Mouse (Mus musculus) stomach, embryonic 16.5 days (tissue): ENCODE results near the gene Tpst2. TPM values are rescaled to one million over a fixed set of nuclear protein-coding genes. Genes with fewer than 3 reads are reported as not detected.
"Not testable (repeated sequence)": the region's sequence is repeated elsewhere in the genome, so short reads cannot be mapped to it uniquely, and the experiment has no call there.

Experiments used
- ATAC-seq: fragments of 200-750 bp; cut with Nextera tagmentation; 2 replicates; pipeline ENCODE4 v1.8.0; 2017; ENCODE audit warnings: moderate number of reproducible peaks, moderate TSS enrichment; ENCODE audit not compliant: insufficient read depth, low FRiP score
- H3K27ac ChIP-seq: fragments of 300-500 bp; sonication (generic); 2 replicates; pipeline ENCODE4 v1.5.1; 2014; ENCODE audit warnings: low read length
- H3K27me3 ChIP-seq: fragments of 300-500 bp; sonication (generic); 2 replicates; pipeline ENCODE4 v1.6.1; 2014; ENCODE audit warnings: low read length, control low read depth, mixed read lengths; ENCODE audit not compliant: control insufficient read depth, insufficient read depth
- H3K36me3 ChIP-seq: fragments of 300-500 bp; sonication (generic); 2 replicates; pipeline ENCODE4 v1.6.1; 2014; ENCODE audit warnings: low read length; ENCODE audit not compliant: control insufficient read depth, insufficient read depth
- H3K4me1 ChIP-seq: fragments of 300-500 bp; sonication (generic); 2 replicates; pipeline ENCODE4 v1.6.1; 2014; ENCODE audit warnings: low read length, control low read depth, mixed read lengths; ENCODE audit not compliant: control insufficient read depth, insufficient read depth
- H3K4me2 ChIP-seq: fragments of 300-500 bp; sonication (generic); 2 replicates; pipeline ENCODE4 v1.6.1; 2014; ENCODE audit warnings: low read depth, low read length, mixed read lengths
- H3K4me3 ChIP-seq: fragments of 300-500 bp; sonication (generic); replicated peaks from 2 replicates; pipeline ENCODE4 v1.5.1; 2014; ENCODE audit warnings: mild to moderate bottlenecking, low read length
- H3K9ac ChIP-seq: fragments of 300-500 bp; sonication (generic); 2 replicates; pipeline ENCODE4 v1.6.1; 2014; ENCODE audit warnings: low read length
- H3K9me3 ChIP-seq: fragments of 300-500 bp; sonication (generic); replicated peaks from 2 replicates; pipeline ENCODE4 v1.6.1; 2016; ENCODE audit warnings: low read length, control low read depth; ENCODE audit not compliant: control insufficient read depth
- WGBS: fragments of 180-500 bp; shearing (Covaris S2); extraction: QIAGEN DNeasy Blood & Tissue Kit; methylation state at CpG from one replicate; pipeline ENCODE4 v1.1.7; 2014; 5-methylcytosine and 5-hydroxymethylcytosine counted together
- polyA plus RNA-seq: library from polyadenylated mRNA; unstranded; fragments of >200 nt; fragmentation: Nextera tagmentation; extraction: Ambion mirVana; gene quantifications from 2 replicates; pipeline ENCODE4 v1.2.1, GENCODE M21; 2015

Tpst2 gene
- polyA plus RNA-seq, 1 experiment from 2014 or later: 40.0 TPM

DNA sequence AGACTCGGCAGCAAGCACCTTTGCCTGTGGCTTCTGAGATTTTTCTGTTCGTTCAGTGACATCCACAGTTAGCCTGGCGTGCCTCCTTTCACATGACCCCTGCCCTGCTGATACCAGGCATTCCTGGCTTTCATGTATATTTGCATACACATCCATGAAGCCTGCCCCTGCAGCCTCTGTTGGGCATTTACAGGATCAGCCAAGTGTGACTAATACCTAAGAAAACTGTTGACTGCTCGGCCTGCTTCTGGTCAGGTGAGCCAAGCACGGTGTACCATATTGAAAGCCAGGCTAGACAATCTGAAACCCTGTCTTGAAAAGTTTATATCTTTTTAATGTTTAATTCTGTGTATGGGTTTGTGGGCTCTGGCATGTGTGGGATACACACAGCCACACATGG lies 40.0 kb downstream of the Tpst2 start:
- no peak for ATAC-seq
- H3K36me3 ChIP-seq: peaks cover 3% of the 10 kb centered on the region; the same call in 1 of the 2 replicates
- 78% methylated on average over 5 of the region's 5 CpGs for WGBS
- no peak overlapping the region for H3K27ac ChIP-seq
- H3K9me3 ChIP-seq: no peaks in the 10 kb centered on the region
- no peak overlapping the region for H3K9ac ChIP-seq
- H3K4me2 ChIP-seq: no peak overlapping the region
- no peak overlapping the region for H3K4me3 ChIP-seq
- H3K27me3 ChIP-seq: no peaks in the 10 kb centered on the region
- H3K4me1 ChIP-seq: no peaks in the 10 kb centered on the region

DNA sequence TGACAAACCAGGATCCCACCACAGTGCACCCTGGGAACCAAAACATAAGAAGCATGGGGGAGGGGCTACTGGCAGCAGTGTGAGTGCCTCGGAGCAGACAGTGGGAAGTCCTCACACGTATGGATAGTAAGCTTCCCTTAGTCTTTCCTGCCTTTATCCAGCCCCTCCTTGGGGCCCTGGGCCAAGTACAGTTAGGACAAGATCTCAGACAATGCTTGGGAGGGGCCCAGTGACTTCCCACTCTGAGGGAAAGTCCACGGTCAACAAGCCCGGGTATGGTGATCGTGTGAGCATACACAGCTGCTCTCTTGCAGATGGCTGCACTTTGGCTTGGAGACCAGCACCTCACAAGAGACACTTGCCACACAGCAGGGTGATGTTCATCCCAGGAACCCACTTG lies 40.8 kb downstream of the Tpst2 start:
- ATAC-seq: peak; percentile 18; the same call in 1 of the 2 replicates
- 31% methylated on average over 5 of the region's 5 CpGs for WGBS
- H3K9ac ChIP-seq: no peak overlapping the region
- H3K27ac ChIP-seq: no peak overlapping the region
- peaks cover 3% of the 10 kb centered on the region; the same call in 1 of the 2 replicates for H3K36me3 ChIP-seq
- no peaks in the 10 kb centered on the region for H3K27me3 ChIP-seq
- H3K4me2 ChIP-seq: no peak overlapping the region
- H3K4me3 ChIP-seq: no peak overlapping the region
- no peaks in the 10 kb centered on the region for H3K4me1 ChIP-seq
- H3K9me3 ChIP-seq: no peaks in the 10 kb centered on the region

DNA sequence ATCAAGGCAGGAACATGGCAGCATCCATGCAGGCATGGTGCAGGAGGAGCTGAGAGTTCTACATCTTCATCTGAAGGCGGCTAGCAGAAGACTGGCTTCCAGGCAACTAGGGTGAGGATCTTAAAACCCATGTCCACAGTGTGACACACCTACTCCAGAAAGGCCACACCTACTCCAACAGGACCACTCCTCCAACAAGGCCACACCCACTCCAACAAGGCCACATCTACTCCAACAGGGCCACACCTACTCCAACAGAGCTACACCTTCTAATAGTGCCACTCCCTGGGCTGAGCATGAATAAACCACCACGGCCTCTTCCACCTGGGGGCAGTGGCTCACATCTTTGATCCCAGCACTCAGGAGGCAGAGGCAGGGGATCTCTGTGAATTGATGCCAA lies 42.9 kb downstream of the Tpst2 start:
- WGBS: 52% methylated on average over 2 of the region's 2 CpGs
- not testable (repeated sequence) for H3K27ac ChIP-seq, H3K9ac ChIP-seq, H3K36me3 ChIP-seq, H3K4me3 ChIP-seq, H3K9me3 ChIP-seq, H3K4me1 ChIP-seq, H3K27me3 ChIP-seq, H3K4me2 ChIP-seq
- ATAC-seq: peak; percentile 59

DNA sequence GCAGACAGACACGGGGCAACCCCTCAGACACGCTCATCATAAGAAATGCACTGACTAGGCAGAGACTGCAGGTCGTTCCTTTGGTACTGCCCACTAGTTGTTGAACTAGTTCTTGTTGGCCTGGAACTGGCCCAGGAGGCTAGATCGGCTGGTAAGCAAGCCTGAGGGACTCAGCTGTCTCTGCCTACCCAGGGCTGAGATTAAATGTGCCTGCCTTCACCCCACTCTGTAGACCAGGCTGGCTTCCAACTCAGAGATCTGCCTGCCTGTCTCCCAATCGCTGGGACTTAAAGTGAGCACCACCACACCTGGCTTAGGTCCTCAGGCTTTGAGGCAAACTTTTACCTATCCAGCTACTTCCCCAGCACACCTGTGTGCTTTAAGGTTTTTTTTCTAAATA lies 43.9 kb downstream of the Tpst2 start:
- H3K36me3 ChIP-seq: peaks cover under 1% of the 10 kb centered on the region; the same call in 1 of the 2 replicates
- H3K27ac ChIP-seq: no peak overlapping the region
- no peaks in the 10 kb centered on the region for H3K27me3 ChIP-seq
- H3K4me3 ChIP-seq: no peak overlapping the region
- H3K4me2 ChIP-seq: no peak overlapping the region
- ATAC-seq: no peak
- no peaks in the 10 kb centered on the region for H3K9me3 ChIP-seq
- 67% methylated on average over 5 of the region's 5 CpGs for WGBS
- H3K9ac ChIP-seq: no peak overlapping the region
- H3K4me1 ChIP-seq: peaks cover 2% of the 10 kb centered on the region

DNA sequence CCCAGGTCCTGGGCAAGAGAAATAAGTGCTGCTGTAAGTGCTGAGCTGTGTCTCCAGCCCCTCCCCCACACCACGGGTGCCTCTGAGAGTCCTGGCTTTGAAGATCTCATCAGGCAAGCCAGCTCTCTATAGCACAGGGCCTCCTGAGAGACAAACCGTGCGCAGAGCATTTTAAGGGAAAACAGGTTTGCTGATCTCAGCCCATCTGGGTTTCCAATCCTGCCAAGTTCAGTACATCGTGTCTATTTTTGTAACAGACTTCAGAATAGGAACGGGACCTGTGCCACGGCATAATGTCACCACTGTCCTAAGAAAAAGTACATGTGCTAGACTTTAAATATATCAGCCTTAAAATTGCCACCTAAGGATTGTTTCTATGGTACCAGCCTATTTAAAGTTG lies 44.4 kb downstream of the Tpst2 start:
- Histone ChIP-seq H3K27me3 (no peaks in the 10 kb centered on the region), H3K4me2 (no peak overlapping the region), H3K9ac (no peak overlapping the region), H3K27ac (no peak overlapping the region), H3K36me3 (no peaks in the 10 kb centered on the region), H3K4me3 (no peak overlapping the region), H3K4me1 (peaks cover 5% of the 10 kb centered on the region), H3K9me3 (no peaks in the 10 kb centered on the region)
- ATAC-seq: no peak
- WGBS: 69% methylated on average over 6 of the region's 6 CpGs

DNA sequence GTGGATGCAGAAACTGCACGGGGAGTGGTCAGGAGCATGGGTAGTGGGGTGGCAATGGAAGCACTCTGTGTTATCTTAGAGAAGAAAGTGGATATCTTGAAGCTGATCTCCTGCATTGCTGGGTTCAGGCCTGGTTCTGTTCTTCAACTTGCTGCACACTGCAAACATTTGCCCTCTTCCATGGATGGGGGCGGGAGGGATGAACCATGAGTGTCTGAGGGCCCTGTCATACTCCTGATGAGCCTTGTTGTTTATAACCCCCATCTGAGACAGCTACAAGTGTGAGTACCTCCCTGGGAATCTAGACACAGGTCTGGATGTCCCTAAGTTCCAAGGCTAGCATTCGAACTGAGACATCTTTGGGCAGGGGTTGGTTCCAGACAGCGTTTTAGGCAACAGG lies 44.9 kb downstream of the Tpst2 start:
- Histone ChIP-seq H3K9me3 (no peaks in the 10 kb centered on the region), H3K27ac (no peak overlapping the region), H3K9ac (no peak overlapping the region), H3K27me3 (no peaks in the 10 kb centered on the region), H3K4me2 (no peak overlapping the region), H3K36me3 (no peaks in the 10 kb centered on the region), H3K4me3 (no peak overlapping the region), H3K4me1 (peaks cover 5% of the 10 kb centered on the region)
- no peak for ATAC-seq
- WGBS: 70% methylated on average over 4 of the region's 4 CpGs

DNA sequence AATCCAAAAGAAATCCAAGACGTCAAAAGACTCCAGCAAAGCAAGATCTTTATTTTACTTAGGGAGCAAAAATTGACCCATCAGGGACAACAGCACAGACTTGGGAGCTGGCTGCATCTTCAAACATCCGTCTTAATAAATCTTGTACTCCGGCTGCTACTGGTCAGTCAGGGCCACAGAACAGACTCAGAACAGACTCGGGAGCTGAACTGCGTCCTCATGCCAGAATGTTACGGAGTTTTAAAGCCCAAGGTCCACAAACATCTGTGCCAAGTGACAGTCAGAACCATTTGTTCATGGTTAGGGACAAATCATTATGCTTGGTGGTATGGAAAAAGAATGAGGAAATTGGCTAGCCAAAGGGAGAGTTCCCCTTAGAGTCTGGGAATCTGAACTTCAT lies 46.8 kb downstream of the Tpst2 start:
- H3K9me3 ChIP-seq: no peaks in the 10 kb centered on the region
- peaks cover 11% of the 10 kb centered on the region for H3K4me1 ChIP-seq
- WGBS: 76% methylated on average over 6 of the region's 6 CpGs
- no peak overlapping the region for H3K4me2 ChIP-seq
- H3K27ac ChIP-seq: no peak overlapping the region
- H3K4me3 ChIP-seq: no peak overlapping the region
- no peaks in the 10 kb centered on the region for H3K27me3 ChIP-seq
- no peak for ATAC-seq
- H3K36me3 ChIP-seq: no peaks in the 10 kb centered on the region
- no peak overlapping the region for H3K9ac ChIP-seq

DNA sequence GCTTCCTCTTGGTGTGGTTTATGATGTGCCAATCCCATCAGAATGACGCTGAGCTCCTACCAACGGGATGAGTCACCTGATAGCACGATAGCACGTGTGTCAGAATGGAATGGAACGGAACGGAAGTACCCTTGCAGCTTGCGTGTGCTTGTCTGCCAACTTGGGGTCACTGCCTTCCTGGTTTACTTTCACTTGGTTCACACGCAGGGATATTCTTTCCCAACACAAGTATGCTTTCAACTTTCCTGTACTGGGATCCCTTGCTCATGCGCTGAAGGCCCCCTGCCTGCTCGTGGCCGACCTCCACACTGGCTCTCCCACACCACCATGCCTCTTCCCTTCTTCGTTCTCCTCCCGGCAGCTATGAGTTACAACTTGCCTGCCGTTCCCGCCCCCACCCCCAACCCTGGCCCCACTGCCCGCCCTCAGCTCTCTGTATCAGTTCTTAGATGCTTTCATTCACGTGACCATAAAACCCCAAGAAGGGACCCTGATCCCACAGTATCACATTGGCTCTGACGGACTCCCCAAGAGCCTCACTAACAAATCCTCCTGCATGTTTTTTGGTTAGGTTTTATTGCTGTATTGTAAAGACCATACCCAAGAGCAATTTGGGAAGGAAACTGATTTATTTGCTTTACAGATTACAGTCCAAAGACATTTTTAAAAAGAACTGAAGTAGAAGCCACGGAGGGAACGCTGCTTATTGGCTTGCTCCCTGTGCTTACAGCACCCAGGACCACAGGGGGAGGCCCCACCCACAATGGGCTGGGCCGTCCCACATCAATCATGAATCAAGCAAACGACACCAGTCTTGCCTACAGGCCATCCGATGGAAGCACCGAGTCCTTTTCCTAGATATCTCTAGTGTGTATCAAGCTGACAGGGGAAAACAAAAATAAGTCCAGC lies 48.4 kb downstream of the Tpst2 start:
- peak overlapping the region; percentile 90 for H3K4me3 ChIP-seq

DNA sequence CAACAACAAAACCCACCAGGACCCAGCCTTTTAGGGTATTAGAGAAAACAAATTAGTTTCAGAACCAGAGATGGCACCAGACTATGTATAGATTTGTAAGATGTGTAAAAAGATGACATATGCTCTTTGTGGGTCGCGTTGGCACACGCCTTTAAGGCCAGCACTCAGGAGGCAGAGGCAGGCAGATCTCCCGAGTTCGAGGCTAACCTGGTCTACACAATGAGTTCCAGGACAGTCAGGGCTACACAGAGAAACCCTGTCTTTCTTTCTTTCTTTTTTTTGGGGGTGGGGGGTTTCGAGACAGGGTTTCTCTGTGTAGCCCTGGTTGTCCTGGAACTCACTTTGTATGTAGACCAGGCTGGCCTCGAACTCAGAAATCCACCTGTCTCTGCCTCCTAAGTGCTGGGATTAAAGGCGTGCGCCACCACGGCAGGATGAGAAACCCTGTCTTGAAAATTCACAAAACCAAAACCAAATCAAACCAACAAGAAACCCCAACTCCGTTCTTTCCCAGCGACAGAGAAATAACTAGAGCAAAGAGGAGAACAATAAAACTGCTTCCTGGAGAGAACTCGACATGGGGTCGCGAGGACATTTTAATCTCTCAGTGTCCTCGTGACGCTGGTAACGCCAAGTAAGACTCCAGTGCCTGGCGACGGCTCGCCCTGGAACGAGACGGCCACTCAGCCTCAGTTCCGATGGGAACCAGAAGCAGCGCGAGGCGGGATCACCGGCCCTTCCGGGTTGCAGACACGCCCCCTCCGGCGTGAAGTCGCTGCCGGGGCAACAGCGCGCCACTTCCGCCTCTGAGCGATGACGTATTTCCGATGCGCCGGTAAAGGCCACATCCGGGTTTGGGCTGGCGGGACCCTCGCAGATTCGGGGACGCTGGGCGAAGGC lies 49.3 kb downstream of the Tpst2 start, which contains the start of gene Tfip11:
Tfip11 (plus strand) TSS at position 813 of the 900 bp plus-strand sequence.
- Histone ChIP-seq H3K27ac (peak within 1 kb of the TSS; percentile 86), H3K4me2 (peak within 1 kb of the TSS; percentile 80), H3K4me3 (peak within 1 kb of the TSS; percentile 90), H3K36me3 (peaks cover 15% of the 10 kb centered on the region), H3K9ac (peak within 1 kb of the TSS; percentile 80), H3K9me3 (no peaks in the 10 kb centered on the region), H3K4me1 (peaks cover 11% of the 10 kb centered on the region), H3K27me3 (no peaks in the 10 kb centered on the region)
- WGBS: 7% methylated on average over 48 of the region's 48 CpGs
- peak; percentile 88 for ATAC-seq

More for the DNA sequence above, 48.4 kb downstream of the Tpst2 start:
- 18% methylated on average over 24 of the region's 24 CpGs for WGBS
- ATAC-seq: peak; percentile 78; the same call in 1 of the 2 replicates
- Histone ChIP-seq H3K4me1 (peaks cover 11% of the 10 kb centered on the region), H3K9ac (peak overlapping the region; percentile 56), H3K4me2 (peak overlapping the region; percentile 74), H3K36me3 (peaks cover 7% of the 10 kb centered on the region), H3K27ac (peak overlapping the region; percentile 86), H3K9me3 (no peaks in the 10 kb centered on the region), H3K27me3 (no peaks in the 10 kb centered on the region)
